Mouse (Mus musculus) MEL (cell line): ENCODE results near the gene Cdip1. TPM values are rescaled to one million over a fixed set of nuclear protein-coding genes. Genes with fewer than 3 reads are reported as not detected.

Experiments
- DNase-seq: peaks from one replicate; pipeline ENCODE4 v3.0.0; 2011; ENCODE audit warnings: low read depth, low spot score
- H3K27ac ChIP-seq: 2 replicates; pipeline ENCODE4 v1.5.1; 2012; ENCODE audit warnings: low read depth, mild to moderate bottlenecking, control low read depth, low read length, moderate library complexity; ENCODE audit not compliant: control insufficient read depth
- H3K27me3 ChIP-seq, 2 experiments: fragments of 150-350 bp in 1 of 2; sonication (generic) in 1 of 2; 2 replicates each; pipeline ENCODE4 v1.6.1; 2012; ENCODE audit warnings: low read length in 2 of 2, mild to moderate bottlenecking in 2 of 2, improper control_type of control experiment in 1 of 2, moderate library complexity in 1 of 2; ENCODE audit not compliant: insufficient read depth in 2 of 2, control insufficient read depth in 1 of 2
- H3K36me3 ChIP-seq, 2 experiments: 2 replicates each; pipeline ENCODE4 v1.6.1; 2012 to 2014; ENCODE audit warnings: low read length in 2 of 2, improper control_type of control experiment in 1 of 2, inconsistent platforms in 1 of 2, mild to moderate bottlenecking in 1 of 2; ENCODE audit not compliant: insufficient read depth in 2 of 2, control insufficient read depth in 1 of 2
- H3K4me1 ChIP-seq, 2 experiments: fragments of 150-350 bp in 1 of 2; sonication (generic) in 1 of 2; 2 replicates each; pipeline ENCODE4 v1.6.1; 2012; ENCODE audit warnings: low read length in 2 of 2, improper control_type of control experiment in 1 of 2, mild to moderate bottlenecking in 1 of 2; ENCODE audit not compliant: insufficient read depth in 2 of 2, control insufficient read depth in 1 of 2
- H3K4me3 ChIP-seq, 2 experiments: fragments of 150-350 bp in 1 of 2; sonication (generic) in 1 of 2; 2 replicates each; pipeline ENCODE4 v1.5.1; 2012; ENCODE audit warnings: low read depth in 2 of 2, low read length in 2 of 2, mild to moderate bottlenecking in 2 of 2, moderate library complexity in 2 of 2, control low read depth in 1 of 2, improper control_type of control experiment in 1 of 2; ENCODE audit not compliant: control insufficient read depth in 1 of 2, insufficient read depth in 1 of 2
- H3K79me2 ChIP-seq: 2 replicates; pipeline ENCODE4 v1.6.1; 2012; ENCODE audit warnings: mild to moderate bottlenecking, low read length, moderate library complexity; ENCODE audit not compliant: control insufficient read depth, poor library complexity, insufficient read depth
- H3K9ac ChIP-seq: 2 replicates; pipeline ENCODE4 v1.6.1; 2012; ENCODE audit warnings: low read depth, mild to moderate bottlenecking, control low read depth, low read length, moderate library complexity; ENCODE audit not compliant: control insufficient read depth, poor library complexity, severe bottlenecking
- H3K9me3 ChIP-seq: fragments of 150-350 bp; sonication (generic); replicated peaks from 2 replicates; pipeline ENCODE4 v1.6.1; 2012; ENCODE audit warnings: mild to moderate bottlenecking, low read length, improper control_type of control experiment, moderate library complexity; ENCODE audit not compliant: insufficient read depth
- CHD2 ChIP-seq: IDR thresholded peaks from 2 replicates; pipeline ENCODE4 v1.6.1; 2011; ENCODE audit warnings: low read length, improper control_type of control experiment
- EP300 ChIP-seq, 2 experiments: IDR thresholded peaks; 2 replicates each; pipeline ENCODE4 v1.6.1; 2011; ENCODE audit warnings: improper control_type of control experiment in 2 of 2, low read length in 2 of 2, low read depth in 1 of 2, mild to moderate bottlenecking in 1 of 2
- JUND ChIP-seq: IDR thresholded peaks from 2 replicates; pipeline ENCODE4 v1.6.1; 2011; ENCODE audit warnings: low read depth, mild to moderate bottlenecking, improper control_type of control experiment, low read length
- MAZ ChIP-seq: IDR thresholded peaks from 2 replicates; pipeline ENCODE4 v1.6.1; 2012; ENCODE audit warnings: low read depth, mild to moderate bottlenecking, inconsistent platforms, low read length, improper control_type of control experiment
- MYB ChIP-seq: IDR thresholded peaks from 2 replicates; pipeline ENCODE4 v1.6.1; 2011; ENCODE audit warnings: mild to moderate bottlenecking, low read depth, low read length, improper control_type of control experiment
- NELFE ChIP-seq: IDR thresholded peaks from 2 replicates; pipeline ENCODE4 v1.6.1; 2011; ENCODE audit warnings: low read depth, low read length, improper control_type of control experiment
- NRF1 ChIP-seq: IDR thresholded peaks from 2 replicates; pipeline ENCODE4 v1.6.1; 2014; ENCODE audit warnings: low read depth, mild to moderate bottlenecking, inconsistent platforms, low read length, improper control_type of control experiment, moderate library complexity; ENCODE audit not compliant: poor library complexity, insufficient read depth, severe bottlenecking
- POLR2A ChIP-seq, 2 experiments: IDR thresholded peaks; 2 replicates each; pipeline ENCODE4 v1.6.1; 2011 to 2012; ENCODE audit warnings: low read length in 2 of 2, mild to moderate bottlenecking in 2 of 2, control low read depth in 1 of 2, improper control_type of control experiment in 1 of 2, low read depth in 1 of 2, moderate library complexity in 1 of 2; ENCODE audit not compliant: control insufficient read depth in 1 of 2, insufficient read depth in 1 of 2, poor library complexity in 1 of 2
- POLR2AphosphoS2 ChIP-seq: IDR thresholded peaks from 2 replicates; pipeline ENCODE4 v1.6.1; 2011; ENCODE audit warnings: low read length, improper control_type of control experiment
- SIN3A ChIP-seq: IDR thresholded peaks from 2 replicates; pipeline ENCODE4 v1.6.1; 2012; ENCODE audit warnings: low read length, improper control_type of control experiment, inconsistent platforms
- SMC3 ChIP-seq: IDR thresholded peaks from 2 replicates; pipeline ENCODE4 v1.6.1; 2011; ENCODE audit warnings: low read depth, low read length, improper control_type of control experiment
- TAL1 ChIP-seq: IDR thresholded peaks from 2 replicates; pipeline ENCODE4 v1.6.1; 2012; ENCODE audit warnings: mild to moderate bottlenecking, inconsistent platforms, low read length, moderate library complexity, mixed read lengths
- USF2 ChIP-seq, 2 experiments: IDR thresholded peaks; 2 replicates each; pipeline ENCODE4 v1.6.1; 2011 to 2012; ENCODE audit warnings: improper control_type of control experiment in 2 of 2, low read length in 2 of 2, borderline replicate concordance in 1 of 2, inconsistent platforms in 1 of 2, low read depth in 1 of 2, mild to moderate bottlenecking in 1 of 2; ENCODE audit not compliant: insufficient read depth in 1 of 2
- ZC3H11A ChIP-seq: IDR thresholded peaks from 2 replicates; pipeline ENCODE4 v1.6.1; 2012; ENCODE audit warnings: low read depth, mild to moderate bottlenecking, inconsistent platforms, low read length, improper control_type of control experiment
- ZKSCAN1 ChIP-seq: IDR thresholded peaks from 2 replicates; pipeline ENCODE4 v1.6.1; 2012; ENCODE audit warnings: low read depth, mild to moderate bottlenecking, inconsistent platforms, low read length, improper control_type of control experiment, moderate library complexity
- ZMIZ1 ChIP-seq: IDR thresholded peaks from 2 replicates; pipeline ENCODE4 v1.6.1; 2012; ENCODE audit warnings: low read depth, mild to moderate bottlenecking, inconsistent platforms, low read length, improper control_type of control experiment, moderate library complexity
- ZNF384 ChIP-seq: IDR thresholded peaks from 2 replicates; pipeline ENCODE4 v1.6.1; 2012; ENCODE audit warnings: low read depth, mild to moderate bottlenecking, inconsistent platforms, low read length, improper control_type of control experiment
- polyA plus RNA-seq, 2 experiments: library from polyadenylated mRNA; stranded (reverse) in 1 of 2; unstranded in 1 of 2; fragments of >175 nt in 1 of 2; fragments of >200 nt in 1 of 2; gene quantifications; 2 replicates each; pipeline versions ENCODE4 v1.2.1 to v1.2.4; 2012; ENCODE audit warnings: low replicate concordance in 2 of 2, low read depth in 1 of 2; ENCODE audit not compliant: insufficient read length in 2 of 2, insufficient read depth in 1 of 2, missing spikeins in 1 of 2
- total RNA-seq: library from RNA; depleted of rRNA; stranded (reverse); fragments of 300-350 nt; gene quantifications from 2 replicates; pipeline ENCODE4 v1.2.3, GENCODE M21; 2012

The Cdip1 gene
- total and polyA plus RNA-seq, 3 experiments: 24.8 to 97.8 (median 32.8) TPM

GRCm38 (mm10) chr16:4752155-4752554 lies 37.9 kb downstream of the Cdip1 start:
- Histone ChIP-seq H3K36me3 (no peaks in the 10 kb centered on the region), H3K9ac (no peak overlapping the region), H3K27me3 (no peaks in the 10 kb centered on the region), H3K4me1 (no peaks in the 10 kb centered on the region), H3K9me3 (no peaks in the 10 kb centered on the region), H3K79me2 (no peaks in the 10 kb centered on the region; the same call in 1 of the 2 replicates), H3K4me3 (no peak overlapping the region)
- no peak for DNase-seq
- no peak for TF ChIP-seq CHD2
- TF ChIP-seq USF2 (IDR thresholded peaks at IDR 0.05; ENCODE audit: borderline replicate concordance in 1 of 2, insufficient read depth in 1 of 2, low read depth in 1 of 2, low read length in 2 of 2): no peak
- no peak for TF ChIP-seq MAZ
- TF ChIP-seq, all 39 proteins: peak for 0
- H3K27ac ChIP-seq: no peak overlapping the region

GRCm38 (mm10) chr16:4742186-4742585 lies 47.9 kb downstream of the Cdip1 start:
- no peak for TF ChIP-seq ZKSCAN1
- no peak for TF ChIP-seq SIN3A
- TF ChIP-seq POLR2A (IDR thresholded peaks at IDR 0.05; ENCODE audit: control insufficient read depth in 1 of 2, insufficient read depth in 1 of 2, low read depth in 1 of 2, low read length in 2 of 2, poor library complexity in 1 of 2): no peak
- TF ChIP-seq POLR2AphosphoS2: no peak
- TF ChIP-seq NRF1: no peak
- no peak for TF ChIP-seq NELFE
- no peak for TF ChIP-seq SMC3
- TF ChIP-seq ZMIZ1: no peak
- TF ChIP-seq USF2 (IDR thresholded peaks at IDR 0.05; ENCODE audit: borderline replicate concordance in 1 of 2, insufficient read depth in 1 of 2, low read depth in 1 of 2, low read length in 2 of 2): no peak
- TF ChIP-seq MYB: no peak
- TF ChIP-seq EP300 (IDR thresholded peaks at IDR 0.05; ENCODE audit: low read depth in 1 of 2, low read length in 2 of 2): no peak
- TF ChIP-seq TAL1: no peak
- TF ChIP-seq JUND: no peak
- no peak for TF ChIP-seq ZC3H11A
- TF ChIP-seq ZNF384: no peak
- peaks cover 4% of the 10 kb centered on the region for H3K79me2 ChIP-seq
- no peaks in the 10 kb centered on the region for H3K4me1 ChIP-seq
- no peak for DNase-seq
- H3K36me3 ChIP-seq: peaks cover 0 to 2% of the 10 kb centered on the region in 2 experiments; a peak in 2 of 4 replicates
- H3K9me3 ChIP-seq: no peaks in the 10 kb centered on the region
- H3K4me3 ChIP-seq: no peak overlapping the region
- H3K27me3 ChIP-seq: no peaks in the 10 kb centered on the region
- no peak overlapping the region for H3K27ac ChIP-seq
- no peak overlapping the region for H3K9ac ChIP-seq
